Mouse (Mus musculus) lung, postnatal 0 days (tissue): ENCODE data around the gene Fam43a. TPM values are rescaled to one million over a fixed set of nuclear protein-coding genes. Genes with fewer than 3 reads are reported as not detected.

Experiments
- ATAC-seq: fragments of 200-750 bp; cut with Nextera tagmentation; 2 replicates; pipeline ENCODE4 v1.8.0; 2017; ENCODE audit warnings: moderate library complexity
- DNase-seq: peaks from one replicate; pipeline ENCODE4 v3.0.0-alpha.2; 2016; ENCODE audit warnings: low spot score
- H3K27ac ChIP-seq: fragments of 300-500 bp; sonication (generic); 2 replicates; pipeline ENCODE4 v1.5.1; 2014; ENCODE audit warnings: antibody characterized with exemption, mild to moderate bottlenecking, low read length, mixed read lengths
- H3K27me3 ChIP-seq: fragments of 300-500 bp; sonication (generic); replicated peaks from 2 replicates; pipeline ENCODE4 v1.6.1; 2014; ENCODE audit warnings: low read length, mixed read lengths; ENCODE audit not compliant: insufficient read depth
- H3K36me3 ChIP-seq: fragments of 300-500 bp; sonication (generic); 2 replicates; pipeline ENCODE4 v1.6.1; 2014; ENCODE audit warnings: low read length, mixed read lengths; ENCODE audit not compliant: insufficient read depth
- H3K4me1 ChIP-seq: fragments of 300-500 bp; sonication (generic); 2 replicates; pipeline ENCODE4 v1.6.1; 2014; ENCODE audit warnings: antibody characterized with exemption, low read depth, low read length, mixed read lengths; ENCODE audit not compliant: insufficient read depth
- H3K4me2 ChIP-seq: fragments of 300-500 bp; sonication (generic); replicated peaks from 2 replicates; pipeline ENCODE4 v1.6.1; 2014; ENCODE audit warnings: low read depth, mild to moderate bottlenecking, low read length, moderate library complexity, mixed read lengths
- H3K4me3 ChIP-seq: fragments of 300-500 bp; sonication (generic); 2 replicates; pipeline ENCODE4 v1.5.1; 2014; ENCODE audit warnings: low read depth, low read length
- H3K9ac ChIP-seq: fragments of 300-500 bp; sonication (generic); replicated peaks from 2 replicates; pipeline ENCODE4 v1.6.1; 2014; ENCODE audit warnings: low read depth, mild to moderate bottlenecking
- H3K9me3 ChIP-seq: fragments of 300-500 bp; sonication (generic); 2 replicates; pipeline ENCODE4 v1.6.1; 2016; ENCODE audit warnings: low read length, mixed read lengths
- CTCF ChIP-seq: IDR thresholded peaks from 2 replicates; pipeline ENCODE4 v1.5.1; 2016; ENCODE audit warnings: antibody characterized with exemption, mild to moderate bottlenecking
- EP300 ChIP-seq: IDR thresholded peaks from 2 replicates; pipeline ENCODE4 v1.6.1; 2016; ENCODE audit warnings: antibody characterized with exemption, mild to moderate bottlenecking, control low read depth
- WGBS: fragments of 180-500 bp; shearing (Covaris S2); extraction: QIAGEN DNeasy Blood & Tissue Kit; methylation state at CpG from one replicate; pipeline ENCODE4 v1.1.7; 2014; 5-methylcytosine and 5-hydroxymethylcytosine counted together
- polyA plus RNA-seq: library from polyadenylated mRNA; unstranded; fragments of >200 nt; fragmentation: Nextera tagmentation; extraction: Ambion mirVana; gene quantifications from 2 replicates; pipeline ENCODE4 v1.2.1, GENCODE M21; 2015

The Fam43a gene
- polyA plus RNA-seq, 1 experiment from 2014 or later = 19.5 TPM

DNA sequence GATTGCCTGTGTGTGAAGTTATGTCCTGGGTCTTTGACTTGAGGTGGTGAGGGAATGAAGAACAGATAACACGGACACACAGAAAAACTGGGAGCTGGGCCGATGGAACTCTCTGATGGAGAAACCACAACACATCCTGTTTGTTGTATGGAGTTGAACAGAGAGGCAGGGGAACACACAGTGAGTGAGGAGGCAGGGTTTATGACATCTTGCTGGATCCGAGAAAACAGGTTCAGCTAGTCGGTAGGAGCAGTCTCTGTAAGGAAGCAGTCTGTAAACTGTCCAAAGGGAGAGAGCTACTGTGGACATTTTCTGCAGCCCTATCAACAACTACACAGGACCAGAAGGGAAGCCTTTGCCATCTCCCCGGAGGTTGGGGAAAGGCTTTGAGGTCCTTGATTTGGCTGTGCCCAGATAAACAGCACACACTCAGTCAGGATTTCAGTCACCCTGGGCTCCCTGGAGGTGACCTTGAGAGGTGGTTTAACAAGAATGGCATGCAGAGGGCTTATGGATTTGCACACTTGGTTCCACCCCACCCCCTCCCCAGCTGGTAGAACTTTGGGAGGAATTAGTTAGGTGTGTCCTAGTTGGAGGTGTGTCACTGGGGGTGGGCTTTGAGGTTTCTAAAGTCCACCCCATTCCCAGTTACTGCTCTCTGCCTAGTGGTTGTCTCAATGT, 40.1 kb upstream of the Fam43a start:
- DNase-seq (no peak), ATAC-seq (no peak)
- no peak overlapping the region for H3K9ac ChIP-seq
- no peaks in the 10 kb centered on the region for H3K4me1 ChIP-seq
- peaks cover 26% of the 10 kb centered on the region for H3K36me3 ChIP-seq
- no peak overlapping the region; the same call in 1 of the 2 replicates for H3K27ac ChIP-seq
- 69% methylated on average over 5 of the region's 5 CpGs for WGBS
- no peak for TF ChIP-seq CTCF
- no peak for TF ChIP-seq EP300
- no peaks in the 10 kb centered on the region for H3K27me3 ChIP-seq
- H3K4me2 ChIP-seq = no peak overlapping the region
- no peaks in the 10 kb centered on the region for H3K9me3 ChIP-seq
- H3K4me3 ChIP-seq = no peak overlapping the region

DNA sequence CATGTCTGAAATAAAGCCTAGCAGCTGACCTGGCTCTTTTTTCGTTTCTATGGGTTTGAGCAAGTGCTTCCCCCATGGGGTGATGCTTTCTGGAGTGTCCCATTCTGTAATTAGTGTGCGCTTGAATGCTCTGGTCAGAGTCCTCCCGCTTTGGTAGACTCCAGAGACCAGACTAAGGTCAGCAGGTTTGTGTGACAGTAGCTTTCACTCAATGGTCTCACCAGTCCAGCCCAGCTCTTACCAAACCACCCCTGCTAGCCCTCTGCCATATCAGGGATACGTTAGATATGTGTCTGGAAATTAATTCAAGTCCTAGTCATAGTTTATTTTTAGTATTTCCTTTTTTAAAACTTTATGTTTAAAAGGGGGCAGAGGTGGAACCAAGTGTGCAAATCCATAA, 38.9 kb upstream of the Fam43a start:
- DNase-seq (no peak), ATAC-seq (no peak)
- H3K27me3 ChIP-seq = no peaks in the 10 kb centered on the region
- no peak overlapping the region for H3K27ac ChIP-seq
- H3K9me3 ChIP-seq = no peaks in the 10 kb centered on the region
- H3K4me2 ChIP-seq = no peak overlapping the region
- H3K9ac ChIP-seq = no peak overlapping the region
- H3K4me1 ChIP-seq = no peaks in the 10 kb centered on the region
- H3K4me3 ChIP-seq = no peak overlapping the region
- WGBS = 93% methylated on average over 4 of the region's 4 CpGs
- peaks cover 36% of the 10 kb centered on the region for H3K36me3 ChIP-seq
- no peak for TF ChIP-seq EP300
- TF ChIP-seq CTCF = no peak

DNA sequence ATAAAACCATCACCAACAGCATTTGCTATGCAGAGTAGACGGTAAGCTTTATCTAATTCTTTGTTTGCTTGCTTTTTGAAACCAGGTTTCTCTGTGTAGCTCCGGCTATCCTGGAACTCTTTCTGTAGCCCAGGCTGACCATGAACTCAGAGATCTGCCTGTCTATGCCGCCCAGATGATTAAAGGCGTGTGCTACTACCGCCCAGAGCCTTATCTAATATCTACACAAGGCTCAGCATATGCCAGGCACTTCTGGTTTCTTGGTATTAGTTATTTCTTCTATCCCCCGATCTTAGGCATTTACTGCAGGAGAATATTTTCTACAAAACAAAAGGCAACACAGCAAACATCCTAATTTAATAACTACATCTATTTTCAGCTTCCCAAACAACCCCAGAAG, 33.9 kb upstream of the Fam43a start:
- no peak for ATAC-seq
- no peak for TF ChIP-seq EP300
- TF ChIP-seq CTCF = no peak
- WGBS = 90% methylated on average over 6 of the region's 6 CpGs
- H3K36me3 ChIP-seq = peaks cover 61% of the 10 kb centered on the region
- H3K9me3 ChIP-seq = no peaks in the 10 kb centered on the region
- no peak overlapping the region for H3K4me2 ChIP-seq
- DNase-seq = no peak
- H3K4me3 ChIP-seq = no peak overlapping the region
- H3K27ac ChIP-seq = no peak overlapping the region
- no peaks in the 10 kb centered on the region for H3K4me1 ChIP-seq
- no peak overlapping the region for H3K9ac ChIP-seq
- H3K27me3 ChIP-seq = no peaks in the 10 kb centered on the region

DNA sequence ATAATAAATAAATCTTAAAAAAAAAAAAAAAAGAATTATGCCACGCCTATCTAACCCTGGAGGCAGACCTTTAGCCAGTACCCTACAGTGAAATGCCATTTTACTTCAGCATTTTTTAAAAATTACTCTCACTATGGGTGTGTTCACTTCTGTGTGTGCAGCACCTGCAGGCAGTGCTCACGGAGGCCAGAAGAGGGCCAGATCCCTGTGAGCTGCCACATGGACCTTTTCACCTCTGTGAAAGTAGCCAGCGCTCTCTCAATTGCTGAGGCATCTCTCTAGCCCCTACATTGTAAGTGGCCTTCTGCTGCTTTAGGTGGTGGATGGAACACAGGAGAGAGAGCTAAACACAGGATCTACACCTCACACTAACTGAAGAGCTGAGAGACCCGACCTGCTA, 29.4 kb upstream of the Fam43a start:
- Histone ChIP-seq H3K4me2 (no peak overlapping the region), H3K9ac (no peak overlapping the region), H3K9me3 (no peaks in the 10 kb centered on the region), H3K27ac (no peak overlapping the region), H3K4me1 (no peaks in the 10 kb centered on the region), H3K4me3 (no peak overlapping the region), H3K27me3 (no peaks in the 10 kb centered on the region), H3K36me3 (peaks cover 54% of the 10 kb centered on the region)
- ATAC-seq (no peak), DNase-seq (no peak)
- 91% methylated on average over 4 of the region's 4 CpGs for WGBS
- no peak for TF ChIP-seq CTCF
- TF ChIP-seq EP300 = no peak

DNA sequence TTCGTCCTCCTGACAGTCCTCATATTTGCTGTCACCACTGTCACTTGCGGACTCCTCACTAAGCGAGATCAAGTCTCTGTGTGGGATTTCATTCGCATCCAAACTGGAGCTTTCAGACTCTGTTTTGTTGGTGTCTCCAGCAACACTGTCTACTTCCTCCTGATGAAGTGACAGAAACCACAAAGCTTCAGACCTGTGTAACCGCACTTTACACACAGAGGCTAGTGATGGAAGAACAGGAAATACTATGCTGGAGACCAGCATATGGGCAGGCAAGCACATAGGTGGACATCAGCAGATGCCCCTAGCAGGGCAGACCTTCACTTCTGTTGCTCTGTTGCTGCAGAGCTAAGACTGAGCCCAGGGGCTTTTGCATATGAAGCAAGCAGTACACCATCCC, 28.1 kb upstream of the Fam43a start:
- ATAC-seq (no peak), DNase-seq (no peak)
- TF ChIP-seq EP300 = no peak
- no peak for TF ChIP-seq CTCF
- Histone ChIP-seq H3K4me2 (no peak overlapping the region), H3K36me3 (peaks cover 50% of the 10 kb centered on the region), H3K9ac (no peak overlapping the region), H3K4me3 (no peak overlapping the region), H3K9me3 (no peaks in the 10 kb centered on the region), H3K4me1 (no peaks in the 10 kb centered on the region), H3K27ac (no peak overlapping the region), H3K27me3 (no peaks in the 10 kb centered on the region)
- 92% methylated on average over 5 of the region's 5 CpGs for WGBS

DNA sequence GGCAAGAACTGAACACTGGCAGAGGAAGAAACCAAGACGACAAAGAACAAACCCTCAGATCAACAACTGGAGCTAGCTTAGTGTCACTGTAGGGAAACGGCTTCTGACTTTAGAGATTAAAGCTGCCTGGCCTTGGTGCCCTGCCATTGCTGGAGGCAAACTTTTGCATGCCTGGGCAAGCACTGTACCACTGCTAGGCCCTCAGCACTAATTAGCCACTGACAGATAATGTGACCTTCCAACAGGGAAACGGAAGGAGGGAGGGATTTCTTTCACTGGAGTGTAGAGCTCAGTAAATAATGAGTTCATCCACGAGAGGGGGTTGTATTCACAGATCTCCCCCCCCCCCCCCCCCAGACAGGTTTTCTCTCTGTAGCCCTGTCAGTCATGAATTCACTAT, 27.3 kb upstream of the Fam43a start:
- H3K36me3 ChIP-seq = peaks cover 50% of the 10 kb centered on the region
- TF ChIP-seq CTCF (no peak), EP300 (no peak)
- H3K27ac ChIP-seq = no peak overlapping the region
- no peak overlapping the region for H3K4me2 ChIP-seq
- no peak for ATAC-seq
- no peak overlapping the region for H3K4me3 ChIP-seq
- no peaks in the 10 kb centered on the region for H3K4me1 ChIP-seq
- no peak overlapping the region for H3K9ac ChIP-seq
- DNase-seq = no peak
- no peaks in the 10 kb centered on the region for H3K27me3 ChIP-seq
- 54% methylated on average over 4 of the region's 4 CpGs for WGBS
- no peaks in the 10 kb centered on the region for H3K9me3 ChIP-seq

DNA sequence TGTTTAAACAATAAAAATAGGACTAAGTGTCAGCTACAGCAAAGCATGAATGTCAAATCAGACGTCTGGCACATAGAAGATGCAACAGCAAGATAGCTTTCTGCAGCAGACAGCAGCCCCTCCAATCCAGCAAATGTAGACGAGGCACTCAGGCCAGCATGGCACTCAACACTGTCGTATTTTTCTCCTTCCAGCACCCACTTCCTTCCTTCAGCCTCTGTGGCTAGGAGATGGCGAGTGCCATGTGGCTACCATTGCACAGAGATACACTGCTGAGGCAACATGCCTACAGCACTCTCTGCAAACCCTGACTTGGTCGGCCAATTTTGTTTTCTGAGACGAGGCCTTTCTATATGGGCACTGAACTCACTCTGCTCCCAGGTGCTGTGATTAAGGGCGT, 23.7 kb upstream of the Fam43a start:
- TF ChIP-seq CTCF (no peak), EP300 (no peak)
- no peak for ATAC-seq
- DNase-seq = no peak
- H3K27me3 ChIP-seq = no peaks in the 10 kb centered on the region
- no peak overlapping the region for H3K9ac ChIP-seq
- 85% methylated on average over 7 of the region's 7 CpGs for WGBS
- no peaks in the 10 kb centered on the region for H3K9me3 ChIP-seq
- H3K4me2 ChIP-seq = no peak overlapping the region
- peaks cover 45% of the 10 kb centered on the region for H3K36me3 ChIP-seq
- no peak overlapping the region for H3K4me3 ChIP-seq
- no peak overlapping the region for H3K27ac ChIP-seq
- H3K4me1 ChIP-seq = no peaks in the 10 kb centered on the region
